Comparison of ENCODE assay signal across 11 mouse cellular contexts in genomic region chr7:78483061-78483460, GRCm38 (mm10).
DNase-seq lines count a peak whose midpoint lies in the region; ATAC-seq and TF ChIP-seq lines count a peak whose summit lies in the region.
"Had no signal": no experiment of that assay in that cellular context is flagged by ENCODE, and none has a peak within 500 bp of the region (broad histone marks: within the 10 kb centered on the region; RNA-seq: fewer than 3 reads in every experiment).

No protein-coding gene starts in this region.

- no peaks in the 10 kb centered on the region for H3K4me1 ChIP-seq in kidney, adult 2 months (ENCODE audit: control insufficient read depth, insufficient read depth, low read length)
- no peaks in the 10 kb centered on the region for H3K4me1 ChIP-seq in kidney, embryonic 16.5 days (ENCODE audit: insufficient read depth, low read length)
- H3K4me1 ChIP-seq: hindbrain, embryonic 10.5 days had no signal

- no peak overlapping the region for H3K4me2 ChIP-seq in kidney, embryonic 16.5 days (replicated peaks; ENCODE audit: low read depth, low read length)

- no peak overlapping the region for H3K9ac ChIP-seq in kidney, embryonic 16.5 days (replicated peaks; ENCODE audit: low read length)

- no peak overlapping the region for H3K27ac ChIP-seq in kidney, adult 2 months (ENCODE audit: insufficient read depth, low read depth, low read length)
- H3K27ac ChIP-seq in kidney, embryonic 16.5 days (ENCODE audit: low read length): no peak overlapping the region
- H3K27ac ChIP-seq: hindbrain, embryonic 10.5 days had no signal

- H3K36me3 ChIP-seq in kidney, adult 2 months (ENCODE audit: control insufficient read depth, insufficient read depth, low read length): no peaks in the 10 kb centered on the region
- H3K36me3 ChIP-seq in kidney, embryonic 16.5 days (ENCODE audit: insufficient read depth, low read length): no peaks in the 10 kb centered on the region
- H3K36me3 ChIP-seq: hindbrain, embryonic 10.5 days had no signal

- intact Hi-C loops in left cerebral cortex, postnatal 36 days (cut with DNase I): no loop called here

- H3K4me3 ChIP-seq in kidney, adult 2 months (ENCODE audit: insufficient read depth, low read depth, low read length): no peak overlapping the region
- no peak overlapping the region for H3K4me3 ChIP-seq in kidney, embryonic 16.5 days (ENCODE audit: low read length)
- H3K4me3 ChIP-seq: hindbrain, embryonic 10.5 days had no signal

- H3K9me3 ChIP-seq in kidney, embryonic 16.5 days (ENCODE audit: low read length): no peaks in the 10 kb centered on the region
- H3K9me3 ChIP-seq: hindbrain, embryonic 10.5 days had no signal

- no peak for TF ChIP-seq CTCF in kidney, adult 2 months (conservative IDR thresholded peaks at IDR 0.05; ENCODE audit: insufficient read depth, insufficient read length, low read depth, low read length)

- no peak for DNase-seq in cerebellum, postnatal 4 days (ENCODE audit: low spot score in 2 of 2)
- DNase-seq in kidney, adult 2 months: peak; percentile 56
- DNase-seq in cerebellum, postnatal 10 days: peak; percentile 50 to 60
- DNase-seq in kidney, postnatal 36 days: peak; percentile 18 to 35
- DNase-seq in ovary, adult 18-20 months (ENCODE audit: low spot score): no peak
- no peak for DNase-seq in left cerebral cortex, postnatal 36 days (ENCODE audit: low spot score in 2 of 2)
- DNase-seq: left cerebral cortex, postnatal 4 days; lung, adult 2 months had no signal

- WGBS in kidney, adult 2 months: 60% methylated on average over 2 of the region's 2 CpGs
- 69% methylated on average over 2 of the region's 2 CpGs for WGBS in kidney, embryonic 16.5 days

- peak; percentile 86 for ATAC-seq in cerebellum, adult (ENCODE audit: insufficient number of reproducible peaks, low FRiP score, low TSS enrichment)
- no peak for ATAC-seq in kidney, embryonic 16.5 days (ENCODE audit: low FRiP score, low TSS enrichment)

- H3K27me3 ChIP-seq in kidney, adult 2 months (replicated peaks; ENCODE audit: control insufficient read depth, insufficient read depth, low read length): no peaks in the 10 kb centered on the region
- H3K27me3 ChIP-seq in kidney, embryonic 16.5 days (ENCODE audit: insufficient read depth, low read length): no peaks in the 10 kb centered on the region

- TF ChIP-seq POLR2A in kidney, adult 2 months (IDR thresholded peaks at IDR 0.05; ENCODE audit: low read depth, low read length): no peak

Comparison
In these comparisons a context has a peak if more than half of its experiments do, and no peak if none do; other contexts are left out.
1. DNase-seq: peak in kidney, adult 2 months (single experiment), cerebellum, postnatal 10 days (2 of 2) and kidney, postnatal 36 days (2 of 2); none in cerebellum, postnatal 4 days (0 of 2), ovary, adult 18-20 months (single experiment) and left cerebral cortex, postnatal 36 days (0 of 2).